Mouse (Mus musculus) fibroblast of lung, adult 2 months (primary cell): ENCODE measurements at regions not wholly inside any gene's neighbourhood (a gene's known extent, or its start where the extent isn't known, plus 50 kb on each side); places are given as distances from the start of the nearest gene placed in this dataset.

Experiments used
- DNase-seq: peaks from one replicate; pipeline ENCODE4 v3.0.0-alpha.2; 2011; ENCODE audit warnings: low read depth

DNA sequence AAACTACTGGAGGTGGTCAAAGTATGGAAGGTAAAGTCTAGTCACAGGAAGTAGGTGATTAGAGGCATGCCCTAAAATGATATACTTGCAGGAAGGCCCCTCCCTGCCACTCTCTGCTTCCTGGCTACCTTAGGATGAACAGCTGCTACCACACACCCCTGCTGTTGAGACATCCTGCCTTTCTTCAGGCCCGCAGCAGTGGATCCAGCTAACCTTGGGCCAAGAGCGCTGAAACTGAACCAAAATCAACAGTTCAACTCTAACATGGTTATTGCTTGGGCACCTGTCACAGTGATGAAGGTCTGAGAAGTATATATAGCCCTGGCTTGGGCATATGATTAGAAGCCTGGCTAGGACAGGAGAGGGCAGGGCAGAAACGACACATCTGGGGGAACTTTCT lies 352.4 kb downstream of the Prdm2 start:
- no peak for DNase-seq

GRCm38 (mm10) chr4:142856626-142857025 lies 356.2 kb downstream of the Prdm2 start:
- no peak for DNase-seq

DNA sequence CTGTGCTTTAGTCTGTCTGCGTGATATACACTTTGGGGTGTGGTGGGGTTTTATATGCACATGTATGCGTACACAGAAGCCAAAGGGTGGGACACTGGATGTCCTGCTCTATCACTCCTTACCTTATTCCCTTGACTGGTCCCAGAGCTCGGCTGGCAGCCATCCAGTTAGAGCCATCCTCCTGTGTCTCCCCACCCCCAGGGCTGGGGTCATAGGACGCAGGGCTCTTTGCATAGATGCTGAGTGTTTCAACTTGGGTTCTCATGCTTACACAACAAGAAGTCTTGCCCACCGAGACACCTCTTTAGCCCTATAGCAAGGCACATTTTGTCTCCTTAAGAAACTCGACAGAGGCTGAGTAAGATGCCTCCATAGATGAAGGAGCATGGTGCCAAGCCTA lies 357.2 kb downstream of the Prdm2 start:
- DNase-seq = no peak

DNA sequence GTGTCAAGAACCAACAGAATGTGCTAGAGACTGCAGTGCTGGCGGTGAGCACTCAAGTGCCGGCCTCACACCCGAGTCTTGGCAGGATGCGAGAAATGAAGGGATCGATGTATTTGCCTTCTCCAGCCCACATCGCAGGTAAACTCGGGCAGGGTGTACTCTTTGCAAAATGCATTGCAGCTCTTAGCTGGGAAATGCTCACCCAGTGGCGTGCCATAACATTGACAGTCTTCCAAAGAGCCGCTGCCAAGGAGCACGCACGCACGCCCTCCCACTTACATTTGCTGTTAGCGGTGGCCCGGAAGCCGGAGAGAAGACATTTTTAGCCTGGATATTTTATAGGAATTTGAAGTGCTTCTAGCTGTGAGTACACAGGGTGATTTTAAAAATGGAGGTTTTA lies 358.9 kb downstream of the Prdm2 start:
- no peak for DNase-seq

DNA sequence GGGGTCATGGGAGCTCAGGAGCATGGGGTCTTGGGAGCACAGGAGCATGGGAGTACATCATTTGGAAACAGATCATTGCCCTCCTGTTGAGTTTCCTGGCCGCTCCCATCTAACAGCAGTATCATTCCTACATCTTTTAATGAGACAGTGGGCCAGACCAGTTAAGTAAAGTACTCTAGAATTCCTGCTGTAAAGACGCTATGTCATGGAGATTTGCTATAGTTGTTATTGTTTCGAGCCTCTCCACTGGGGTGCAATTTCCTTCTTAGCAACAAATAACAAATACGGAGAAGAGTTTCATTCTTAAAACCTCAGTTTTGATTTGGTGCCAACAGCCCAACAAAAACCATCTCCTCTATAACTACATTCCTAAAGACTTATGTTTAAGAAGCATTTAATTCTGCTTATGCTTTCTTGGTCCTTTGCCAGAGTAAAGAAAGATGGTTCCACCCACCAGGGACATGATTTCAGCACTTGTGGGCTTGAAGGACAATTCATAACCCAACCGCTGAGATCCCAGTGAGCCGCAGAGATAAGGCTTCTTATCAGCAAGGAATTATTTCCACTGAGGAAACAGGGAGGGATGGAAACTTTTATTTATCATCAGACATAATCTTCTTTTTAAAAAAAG lies 367.6 kb downstream of the Prdm2 start:
- DNase-seq = no peak

DNA sequence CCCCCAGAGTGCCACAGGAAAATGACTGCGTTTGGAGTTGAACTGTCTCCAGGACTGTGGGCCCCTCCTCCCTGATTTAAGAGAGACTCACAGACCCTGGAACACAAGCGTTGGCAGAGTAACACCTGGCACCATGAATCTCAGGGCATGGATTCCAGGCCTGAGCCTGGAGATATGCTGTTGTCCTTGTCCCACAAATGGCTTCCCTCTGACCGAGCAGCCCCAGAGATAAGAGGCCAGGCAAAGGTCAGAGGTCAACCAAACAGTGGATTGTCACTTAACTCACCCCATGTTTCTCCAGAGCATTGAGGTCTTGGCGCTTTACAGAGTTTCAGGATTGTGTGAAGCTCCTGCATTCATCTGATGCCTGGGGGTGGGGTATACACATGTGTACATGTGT lies 373.3 kb downstream of the Prdm2 start:
- no peak for DNase-seq

DNA sequence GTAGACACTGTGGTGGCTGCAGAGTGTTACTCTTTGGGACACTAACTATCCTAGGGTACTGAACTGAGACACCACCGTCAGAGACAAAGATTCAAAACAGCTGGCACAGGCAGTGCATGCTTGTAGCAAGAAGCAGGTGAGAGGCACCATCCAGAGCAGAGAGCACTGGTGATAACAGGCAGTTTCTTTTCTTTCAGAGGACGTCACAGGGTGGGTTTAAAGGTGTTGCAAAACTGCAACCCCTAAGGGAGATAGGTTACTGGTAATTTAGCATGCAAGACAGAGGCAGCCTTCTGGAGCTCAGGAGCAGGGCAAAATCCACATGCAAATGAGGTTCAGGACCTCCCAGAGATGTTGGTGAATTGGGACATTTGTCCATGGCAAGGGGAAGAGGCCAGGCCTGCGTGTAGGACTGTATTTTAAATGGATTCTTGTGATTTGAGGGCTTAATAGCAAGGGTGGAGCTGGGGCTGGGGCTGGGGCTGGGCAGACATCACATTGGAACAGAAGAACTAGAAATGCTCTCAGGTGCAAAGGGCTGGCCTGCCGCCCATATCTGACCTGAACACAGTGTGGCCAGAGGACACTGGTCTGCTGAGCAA lies 374.3 kb downstream of the Prdm2 start:
- DNase-seq = no peak

DNA sequence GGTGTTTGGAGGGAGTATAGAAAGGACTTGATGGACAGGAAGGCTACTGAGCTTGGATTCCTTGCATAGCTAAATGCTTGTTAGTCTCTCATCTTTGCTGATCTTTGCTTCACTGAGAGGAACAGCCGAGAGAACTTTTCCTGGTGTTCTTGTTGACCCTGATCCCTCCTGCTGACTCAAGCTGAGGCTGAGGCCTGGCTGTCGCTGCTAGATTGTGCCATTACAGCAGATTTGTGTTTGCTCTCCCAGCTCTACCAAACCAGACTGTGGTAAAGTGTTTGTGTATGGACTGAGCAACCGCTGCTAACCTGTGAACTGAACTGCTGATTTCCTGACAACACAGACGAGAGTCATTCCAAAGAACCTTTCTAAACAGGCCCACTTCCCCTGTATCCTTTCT lies 375.2 kb downstream of the Prdm2 start:
- no peak for DNase-seq

DNA sequence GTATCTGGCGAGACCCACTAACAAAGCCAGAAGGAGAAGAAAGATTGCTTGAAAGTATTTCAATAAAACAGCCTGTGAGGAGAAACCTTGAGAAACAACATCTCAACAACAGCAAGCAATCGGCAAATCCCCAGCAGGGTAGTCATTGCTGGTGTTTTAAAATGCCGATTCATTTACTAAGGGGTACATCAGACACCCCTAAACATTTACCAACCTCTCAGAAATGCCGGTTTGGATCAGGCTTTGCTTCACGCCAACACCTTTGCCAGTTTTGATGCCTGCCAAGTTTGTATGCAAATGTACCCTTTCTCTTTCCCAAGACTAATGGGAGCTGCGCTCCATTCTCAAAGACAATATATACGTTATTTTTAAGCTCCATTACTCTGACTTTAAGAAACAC lies 383.1 kb downstream of the Prdm2 start:
- no peak for DNase-seq

GRCm38 (mm10) chr4:142828969-142829368 lies 383.8 kb downstream of the Prdm2 start:
- DNase-seq = no peak

GRCm38 (mm10) chr4:142826250-142826893 lies 386.4 kb downstream of the Prdm2 start:
- DNase-seq = no peak

GRCm38 (mm10) chr4:142825786-142826185 lies 387.0 kb downstream of the Prdm2 start:
- no peak for DNase-seq

DNA sequence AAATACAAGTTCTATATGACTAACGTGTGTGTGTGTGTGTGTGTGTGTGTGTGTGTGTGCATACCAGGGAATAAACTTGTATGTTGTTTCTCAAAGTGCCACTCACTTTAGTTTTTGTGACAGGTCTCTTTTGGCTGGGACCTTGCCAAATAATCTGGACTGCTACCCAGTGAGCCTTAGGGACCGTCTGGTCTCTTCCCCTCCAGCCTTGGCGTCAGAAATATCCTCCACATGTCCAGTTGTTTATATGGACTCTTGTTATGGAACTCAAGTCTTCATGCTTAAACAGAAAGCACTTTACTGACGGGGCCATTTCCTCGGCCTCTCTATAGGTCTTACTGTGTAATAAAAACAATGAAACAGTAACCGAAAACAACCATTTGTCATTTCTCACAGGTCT lies 394.4 kb downstream of the Prdm2 start:
- DNase-seq = no peak

GRCm38 (mm10) chr4:142816986-142817385 lies 395.8 kb downstream of the Prdm2 start:
- no peak for DNase-seq

DNA sequence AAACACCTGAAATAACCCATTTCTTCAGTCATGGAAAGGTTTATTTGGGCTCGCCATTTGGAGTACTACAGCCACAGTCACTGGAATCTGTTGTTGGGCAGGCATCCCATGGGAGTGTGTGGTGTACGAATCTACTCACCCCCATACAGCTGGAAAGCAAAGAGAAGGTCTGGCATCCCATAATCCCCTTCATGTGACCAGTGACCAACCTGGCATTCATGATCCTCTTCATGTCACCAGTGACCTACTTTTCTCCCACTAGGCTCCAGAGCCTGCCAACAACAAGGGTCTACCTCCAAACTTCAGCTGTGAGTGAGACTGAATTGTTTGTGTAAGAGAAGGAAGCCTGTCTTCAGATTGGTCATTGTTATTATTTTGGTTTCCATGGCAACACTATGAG lies 409.0 kb downstream of the Prdm2 start:
- DNase-seq = no peak

- no peak for DNase-seq
Observed at GRCm38 (mm10) chr4:142799291-142799690, 413.5 kb downstream of the Prdm2 start.

DNA sequence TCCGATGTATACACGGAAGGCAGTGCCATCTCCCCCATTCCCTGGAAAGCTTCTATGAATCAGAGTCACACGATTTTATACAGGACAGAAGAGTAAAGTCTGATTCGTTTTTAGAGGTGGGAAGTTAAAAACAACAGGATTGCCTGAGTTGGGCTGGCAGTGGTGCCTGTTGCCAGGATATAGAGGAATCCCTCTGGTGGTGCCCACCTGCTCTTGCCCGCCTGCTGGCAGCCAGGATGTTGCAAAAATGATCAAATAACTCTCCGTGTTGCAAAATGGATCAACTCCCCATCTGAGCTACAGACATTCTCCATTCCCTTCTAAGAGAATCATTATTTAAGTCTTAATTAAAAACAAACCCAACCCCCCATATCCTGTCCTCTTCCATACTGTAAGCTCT lies 414.0 kb downstream of the Prdm2 start:
- DNase-seq = no peak

DNA sequence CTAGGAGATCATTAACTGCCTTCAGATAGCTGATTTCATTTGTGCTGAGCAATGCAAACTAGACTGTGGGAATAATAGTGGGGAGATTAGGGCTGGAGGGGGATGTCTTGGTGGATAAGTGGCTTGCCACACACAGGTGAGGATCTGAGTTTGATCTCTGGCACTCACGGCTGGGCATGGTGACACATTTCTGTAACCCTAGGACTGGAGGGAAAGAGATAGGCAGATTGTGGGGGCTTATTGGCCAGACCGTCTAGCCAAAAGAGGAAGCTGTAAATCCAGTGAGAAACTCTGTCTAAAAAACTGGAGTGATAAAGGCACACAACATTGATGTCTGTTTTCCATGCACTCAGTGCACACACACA lies 420.2 kb downstream of the Prdm2 start:
- DNase-seq = no peak

DNA sequence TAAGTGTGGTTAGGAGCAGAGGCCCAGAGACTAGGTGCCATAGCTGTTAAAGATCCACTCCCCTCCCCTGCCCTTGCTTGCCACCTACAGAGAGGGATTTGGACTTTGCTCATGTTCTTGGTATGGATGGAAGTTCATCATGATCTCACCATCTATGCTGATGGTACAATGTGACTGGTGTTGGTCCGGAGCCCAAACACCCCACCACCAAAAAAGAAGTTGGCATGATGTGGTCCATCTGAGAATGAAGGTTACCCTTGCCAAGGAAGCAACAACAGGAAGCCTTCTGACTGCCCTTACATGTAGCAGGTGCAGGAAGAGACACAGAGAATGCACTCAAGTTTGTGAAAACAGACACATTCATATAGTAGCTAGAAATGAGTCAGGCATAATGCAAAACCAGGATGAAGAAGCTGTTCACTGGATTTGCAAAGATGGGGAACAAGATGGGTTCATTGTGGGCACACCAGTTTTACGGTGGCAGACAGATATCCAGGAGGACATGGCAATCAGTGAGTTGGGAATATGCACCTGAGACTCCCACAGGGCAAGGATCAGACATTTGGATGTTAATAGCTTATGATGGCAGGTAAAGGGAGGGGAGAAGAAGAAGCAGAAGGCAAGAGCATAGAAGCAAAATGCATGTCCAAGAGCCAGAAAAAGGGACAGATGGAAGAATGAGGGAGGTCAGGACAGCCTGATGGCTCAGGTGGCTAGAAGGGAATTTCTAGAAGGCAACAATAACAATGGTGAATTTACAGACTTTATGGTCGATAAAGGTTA lies 420.8 kb downstream of the Prdm2 start:
- DNase-seq = no peak

GRCm38 (mm10) chr4:142789048-142789447 lies 423.7 kb downstream of the Prdm2 start:
- DNase-seq = no peak

- no peak for DNase-seq
Observed at GRCm38 (mm10) chr4:142785386-142785785, 427.4 kb downstream of the Prdm2 start.

DNA sequence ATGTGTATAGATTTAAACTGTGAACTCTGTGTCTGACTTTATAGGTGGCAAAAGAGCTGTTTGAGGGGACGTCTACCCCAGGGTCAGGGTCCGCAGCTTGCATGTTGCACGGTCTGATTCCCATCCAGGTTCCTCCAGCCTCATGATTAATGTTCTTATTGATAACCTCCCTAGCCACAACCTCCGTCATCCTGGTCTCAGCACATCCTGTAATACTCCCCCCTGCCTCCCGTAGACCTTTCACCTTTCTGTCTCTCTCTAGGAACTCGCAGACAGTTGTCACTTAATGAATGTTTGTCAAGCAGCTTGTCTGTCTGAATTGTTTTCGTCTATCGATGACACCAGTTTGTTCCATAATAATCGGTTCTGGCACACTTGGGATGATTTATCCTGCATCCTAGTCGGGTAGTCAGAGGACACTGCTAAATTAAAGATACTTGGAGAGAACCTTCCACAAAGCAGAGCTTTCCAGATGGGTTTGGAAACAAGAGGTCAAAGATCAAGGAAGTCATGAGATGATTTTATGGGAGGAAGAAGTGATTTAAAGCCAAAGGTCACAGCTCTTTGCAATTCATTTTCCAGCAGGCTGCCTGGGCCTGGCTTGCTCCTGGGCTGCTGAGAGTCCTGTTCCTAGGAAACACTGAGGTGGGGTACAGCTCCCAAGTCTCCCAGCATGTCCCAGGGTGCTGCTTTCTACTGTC lies 435.9 kb downstream of the Prdm2 start:
- DNase-seq = no peak
